Mouse (Mus musculus): Measurements from ENCODE around the gene Syne1. TPM values are rescaled to one million over a fixed set of nuclear protein-coding genes. Genes with fewer than 3 reads are reported as not detected.

Gene Syne1
- polyA plus RNA-seq, 1 experiment = 19.0 TPM

- no peak for TF ChIP-seq SRF (IDR thresholded peaks at IDR 0.05; ENCODE audit: control insufficient read depth, insufficient read length, low read depth)
- TF ChIP-seq MAX (IDR thresholded peaks at IDR 0.05; ENCODE audit: low read depth) = no peak
- no peak for TF ChIP-seq POLR2AphosphoS2 (IDR thresholded peaks at IDR 0.05; ENCODE audit: insufficient read length, low read depth)
- no peak for TF ChIP-seq E2F4 (IDR thresholded peaks at IDR 0.05; ENCODE audit: insufficient read depth)
- TF ChIP-seq REST (IDR thresholded peaks at IDR 0.05; ENCODE audit: insufficient read depth, insufficient read length) = no peak
- TF ChIP-seq MYOD1 (IDR thresholded peaks at IDR 0.05; ENCODE audit: control insufficient read depth in 1 of 3, insufficient read length in 2 of 3, low read depth in 2 of 3) = no peak
- no peak for TF ChIP-seq USF1 (IDR thresholded peaks at IDR 0.05; ENCODE audit: low read depth)
- TF ChIP-seq TCF3 (IDR thresholded peaks at IDR 0.05; ENCODE audit: insufficient read length, low read depth) = no peak
- TF ChIP-seq TCF12 (IDR thresholded peaks at IDR 0.05; ENCODE audit: insufficient read depth, poor library complexity, severe bottlenecking) = no peak
- TF ChIP-seq MYOG (IDR thresholded peaks at IDR 0.05; ENCODE audit: control insufficient read depth in 1 of 3, insufficient read depth in 1 of 3, insufficient read length in 2 of 3, low read depth in 2 of 3) = no peak
- TF ChIP-seq POLR2A (IDR thresholded peaks at IDR 0.05; ENCODE audit: insufficient read length, low read depth) = no peak
- no peak for TF ChIP-seq CEBPB (IDR thresholded peaks at IDR 0.05; ENCODE audit: insufficient read depth, poor library complexity, severe bottlenecking)
- H3K36me3 ChIP-seq (ENCODE audit: control insufficient read depth, insufficient read depth) = no peaks in the 10 kb centered on the region
- no peaks in the 10 kb centered on the region for H3K27me3 ChIP-seq (ENCODE audit: control insufficient read depth, insufficient read depth, insufficient read length)
- H3ac ChIP-seq (ENCODE audit: control insufficient read depth, insufficient read length) = no peak overlapping the region
- H3K4me3 ChIP-seq = no peak overlapping the region
- H3K4me2 ChIP-seq (ENCODE audit: low read depth) = no peak overlapping the region
- H3K79me2 ChIP-seq (ENCODE audit: control insufficient read depth, insufficient read depth) = no peaks in the 10 kb centered on the region
These were observed 30.6 kb downstream of the Syne1 start for GRCm38 (mm10) chr10:5520695-5521094.

GRCm38 (mm10) chr10:5515330-5515729 is 36.0 kb downstream of the Syne1 start:
- H3K27me3 ChIP-seq (ENCODE audit: control insufficient read depth, insufficient read depth, insufficient read length) = no peaks in the 10 kb centered on the region
- no peak overlapping the region for H3K4me3 ChIP-seq
- no peaks in the 10 kb centered on the region for H3K79me2 ChIP-seq (ENCODE audit: control insufficient read depth, insufficient read depth)
- H3K4me2 ChIP-seq (ENCODE audit: low read depth) = no peak overlapping the region
- no peaks in the 10 kb centered on the region for H3K36me3 ChIP-seq (ENCODE audit: control insufficient read depth, insufficient read depth)
- no peak for TF ChIP-seq USF1 (IDR thresholded peaks at IDR 0.05; ENCODE audit: low read depth)
- no peak for TF ChIP-seq REST (IDR thresholded peaks at IDR 0.05; ENCODE audit: insufficient read depth, insufficient read length)
- TF ChIP-seq CEBPB (IDR thresholded peaks at IDR 0.05; ENCODE audit: insufficient read depth, poor library complexity, severe bottlenecking) = no peak
- TF ChIP-seq MYOD1 (IDR thresholded peaks at IDR 0.05; ENCODE audit: control insufficient read depth in 1 of 3, insufficient read length in 2 of 3, low read depth in 2 of 3) = no peak
- no peak for TF ChIP-seq POLR2AphosphoS2 (IDR thresholded peaks at IDR 0.05; ENCODE audit: insufficient read length, low read depth)
- TF ChIP-seq SRF (IDR thresholded peaks at IDR 0.05; ENCODE audit: control insufficient read depth, insufficient read length, low read depth) = no peak
- no peak for TF ChIP-seq E2F4 (IDR thresholded peaks at IDR 0.05; ENCODE audit: insufficient read depth)
- TF ChIP-seq MYOG (IDR thresholded peaks at IDR 0.05; ENCODE audit: control insufficient read depth in 1 of 3, insufficient read depth in 1 of 3, insufficient read length in 2 of 3, low read depth in 2 of 3) = no peak
- no peak for TF ChIP-seq POLR2A (IDR thresholded peaks at IDR 0.05; ENCODE audit: insufficient read length, low read depth)
- TF ChIP-seq MAX (IDR thresholded peaks at IDR 0.05; ENCODE audit: low read depth) = no peak
- TF ChIP-seq TCF3 (IDR thresholded peaks at IDR 0.05; ENCODE audit: insufficient read length, low read depth) = no peak
- no peak overlapping the region for H3ac ChIP-seq (ENCODE audit: control insufficient read depth, insufficient read length)

DNA sequence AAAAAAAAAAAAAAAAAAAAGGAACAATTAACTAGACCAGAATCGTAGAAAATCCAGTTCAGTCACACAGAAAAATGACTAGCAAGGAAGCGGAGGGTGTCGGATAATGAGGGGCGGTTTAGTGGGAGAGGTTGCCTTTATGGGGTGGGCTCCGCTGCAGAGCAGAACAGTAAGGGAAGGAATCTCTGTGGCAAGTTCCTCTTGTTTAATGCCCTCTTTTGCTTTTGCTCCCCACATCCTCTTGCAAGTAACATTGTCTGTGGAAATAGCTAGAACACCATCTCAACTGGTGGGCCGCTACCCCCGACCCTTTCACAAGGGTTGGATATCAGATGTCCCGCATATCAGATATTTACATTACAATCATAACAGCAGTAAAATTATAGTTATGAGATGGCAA is 37.1 kb downstream of the Syne1 start:
- no peak overlapping the region for H3K4me2 ChIP-seq (ENCODE audit: low read depth)
- no peak overlapping the region for H3K4me3 ChIP-seq
- H3K79me2 ChIP-seq (ENCODE audit: control insufficient read depth, insufficient read depth) = no peaks in the 10 kb centered on the region
- no peak overlapping the region for H3ac ChIP-seq (ENCODE audit: control insufficient read depth, insufficient read length)
- no peak for TF ChIP-seq POLR2AphosphoS2 (IDR thresholded peaks at IDR 0.05; ENCODE audit: insufficient read length, low read depth)
- TF ChIP-seq SRF (IDR thresholded peaks at IDR 0.05; ENCODE audit: control insufficient read depth, insufficient read length, low read depth) = no peak
- no peak for TF ChIP-seq CEBPB (IDR thresholded peaks at IDR 0.05; ENCODE audit: insufficient read depth, poor library complexity, severe bottlenecking)
- TF ChIP-seq TCF3 (IDR thresholded peaks at IDR 0.05; ENCODE audit: insufficient read length, low read depth) = no peak
- TF ChIP-seq USF1 (IDR thresholded peaks at IDR 0.05; ENCODE audit: low read depth) = no peak
- no peak for TF ChIP-seq MYOG (IDR thresholded peaks at IDR 0.05; ENCODE audit: control insufficient read depth in 1 of 3, insufficient read depth in 1 of 3, insufficient read length in 2 of 3, low read depth in 2 of 3)
- no peak for TF ChIP-seq MAX (IDR thresholded peaks at IDR 0.05; ENCODE audit: low read depth)
- no peak for TF ChIP-seq TCF12 (IDR thresholded peaks at IDR 0.05; ENCODE audit: insufficient read depth, poor library complexity, severe bottlenecking)
- no peak for TF ChIP-seq REST (IDR thresholded peaks at IDR 0.05; ENCODE audit: insufficient read depth, insufficient read length)
- no peak for TF ChIP-seq POLR2A (IDR thresholded peaks at IDR 0.05; ENCODE audit: insufficient read length, low read depth)
- no peak for TF ChIP-seq MYOD1 (IDR thresholded peaks at IDR 0.05; ENCODE audit: control insufficient read depth in 1 of 3, insufficient read length in 2 of 3, low read depth in 2 of 3)
- TF ChIP-seq E2F4 (IDR thresholded peaks at IDR 0.05; ENCODE audit: insufficient read depth) = no peak
- no peaks in the 10 kb centered on the region for H3K36me3 ChIP-seq (ENCODE audit: control insufficient read depth, insufficient read depth)
- no peaks in the 10 kb centered on the region for H3K27me3 ChIP-seq (ENCODE audit: control insufficient read depth, insufficient read depth, insufficient read length)

DNA sequence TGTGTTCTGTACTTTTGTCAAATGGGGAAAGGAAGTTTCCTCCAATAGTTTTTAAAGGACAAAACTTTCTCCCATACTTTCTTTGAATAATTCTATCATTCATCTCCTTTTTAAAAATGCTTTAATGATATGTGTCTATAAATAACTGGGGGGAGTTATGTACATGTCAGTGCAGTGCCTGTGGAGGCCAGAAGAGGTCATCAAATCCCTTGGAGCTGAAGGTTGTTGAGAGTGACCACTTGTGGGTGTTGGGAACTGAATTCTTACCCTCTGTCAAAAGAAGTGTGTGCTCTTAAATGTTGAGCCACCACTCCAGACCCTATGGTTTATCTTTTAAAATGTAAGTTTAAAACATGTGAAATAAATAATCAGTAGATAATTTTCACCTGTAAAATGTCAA is 39.0 kb downstream of the Syne1 start:
- no peaks in the 10 kb centered on the region for H3K36me3 ChIP-seq (ENCODE audit: control insufficient read depth, insufficient read depth)
- no peak overlapping the region for H3K4me2 ChIP-seq (ENCODE audit: low read depth)
- H3ac ChIP-seq (ENCODE audit: control insufficient read depth, insufficient read length) = no peak overlapping the region
- no peak overlapping the region for H3K4me3 ChIP-seq
- TF ChIP-seq TCF3 (IDR thresholded peaks at IDR 0.05; ENCODE audit: insufficient read length, low read depth) (no peak), E2F4 (IDR thresholded peaks at IDR 0.05; ENCODE audit: insufficient read depth) (no peak), MYOD1 (IDR thresholded peaks at IDR 0.05; ENCODE audit: control insufficient read depth in 1 of 3, insufficient read length in 2 of 3, low read depth in 2 of 3) (no peak), MAX (IDR thresholded peaks at IDR 0.05; ENCODE audit: low read depth) (no peak), USF1 (IDR thresholded peaks at IDR 0.05; ENCODE audit: low read depth) (no peak), POLR2A (IDR thresholded peaks at IDR 0.05; ENCODE audit: insufficient read length, low read depth) (no peak), SRF (IDR thresholded peaks at IDR 0.05; ENCODE audit: control insufficient read depth, insufficient read length, low read depth) (no peak), CEBPB (IDR thresholded peaks at IDR 0.05; ENCODE audit: insufficient read depth, poor library complexity, severe bottlenecking) (no peak), REST (IDR thresholded peaks at IDR 0.05; ENCODE audit: insufficient read depth, insufficient read length) (no peak), MYOG (IDR thresholded peaks at IDR 0.05; ENCODE audit: control insufficient read depth in 1 of 3, insufficient read depth in 1 of 3, insufficient read length in 2 of 3, low read depth in 2 of 3) (no peak), TCF12 (IDR thresholded peaks at IDR 0.05; ENCODE audit: insufficient read depth, poor library complexity, severe bottlenecking) (no peak), POLR2AphosphoS2 (IDR thresholded peaks at IDR 0.05; ENCODE audit: insufficient read length, low read depth) (no peak)
- H3K27me3 ChIP-seq (ENCODE audit: control insufficient read depth, insufficient read depth, insufficient read length) = no peaks in the 10 kb centered on the region
- H3K79me2 ChIP-seq (ENCODE audit: control insufficient read depth, insufficient read depth) = no peaks in the 10 kb centered on the region

All from myocyte (in vitro differentiated cells).